Mouse (Mus musculus) left cerebral cortex, adult 9 months (tissue): ENCODE results near the gene Copa.
A peak's percentile ranks its signal among the peaks of the same experiment; 100 is the strongest.

Experiments used
- DNase-seq, 2 experiments: peaks; one replicate each; pipeline ENCODE4 v3.0.0; 2022; ENCODE audit warnings: low spot score in 2 of 2

The Copa gene

DNA sequence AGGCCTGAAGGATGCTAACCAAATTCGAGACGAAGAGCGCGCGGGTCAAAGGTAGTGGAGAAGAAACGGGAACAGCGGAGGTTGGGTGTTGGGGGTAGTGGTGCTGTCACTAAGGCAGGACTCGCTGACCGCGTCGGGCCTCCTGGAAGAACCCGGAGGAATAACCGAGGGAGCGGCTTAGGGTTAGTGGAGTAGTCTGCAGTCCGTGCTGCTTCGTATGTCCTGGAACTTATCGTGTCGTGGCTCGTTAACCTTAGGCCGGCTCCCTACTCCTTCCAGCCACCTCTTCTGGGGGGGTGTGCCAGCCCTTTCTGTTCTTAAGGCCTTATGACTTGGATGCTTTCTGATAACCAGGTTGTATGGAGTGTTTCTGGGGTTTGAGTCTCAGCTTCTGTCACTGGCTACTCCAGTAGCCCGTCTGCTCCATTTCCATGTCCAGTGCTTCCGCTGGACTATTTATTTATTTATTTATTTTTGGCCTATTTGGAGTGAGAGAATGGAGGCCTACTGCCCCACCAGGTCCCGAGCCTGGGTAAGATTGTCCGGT is 643 bp downstream of the Copa start:
- DNase-seq: no peak

DNA sequence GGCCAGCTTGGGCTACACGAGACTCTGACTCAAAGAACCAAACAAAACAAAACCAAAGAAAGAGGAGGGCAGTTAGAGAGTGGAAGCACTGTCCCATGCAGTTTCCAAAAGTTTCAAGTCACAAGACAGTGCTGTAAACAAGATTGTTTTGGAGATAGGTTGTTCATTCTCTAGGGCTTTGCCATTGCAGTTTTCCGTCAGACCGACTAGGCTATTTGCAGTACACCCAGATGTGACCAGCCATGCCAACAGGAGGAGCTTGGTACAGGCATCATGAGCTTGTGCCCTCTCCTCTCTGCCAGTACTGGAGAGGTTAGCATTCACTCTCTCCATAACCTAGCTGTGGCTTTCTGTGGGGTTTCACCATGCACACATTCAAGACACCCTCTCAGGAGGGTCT is 11.2 kb downstream of the Copa start:
- no peak for DNase-seq

DNA sequence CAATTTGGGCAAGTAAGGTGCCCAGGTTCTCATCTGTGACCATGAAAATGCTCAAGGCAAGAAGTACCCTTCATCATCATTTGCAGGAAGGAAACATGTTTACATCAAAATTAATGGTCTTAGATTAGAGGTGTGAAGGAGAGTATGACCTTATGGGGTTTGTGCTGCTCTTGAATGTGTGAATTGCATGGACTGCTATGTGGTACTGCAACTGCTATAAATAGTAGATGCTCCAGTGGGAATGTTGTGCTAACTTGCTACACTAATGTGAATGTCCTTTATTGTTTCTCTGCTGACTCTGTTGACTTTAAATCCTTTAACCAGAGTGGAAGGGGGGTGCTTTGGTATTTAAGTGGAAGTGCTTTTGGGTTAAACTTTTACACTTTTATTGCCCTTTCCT is 12.0 kb downstream of the Copa start:
- no peak for DNase-seq

DNA sequence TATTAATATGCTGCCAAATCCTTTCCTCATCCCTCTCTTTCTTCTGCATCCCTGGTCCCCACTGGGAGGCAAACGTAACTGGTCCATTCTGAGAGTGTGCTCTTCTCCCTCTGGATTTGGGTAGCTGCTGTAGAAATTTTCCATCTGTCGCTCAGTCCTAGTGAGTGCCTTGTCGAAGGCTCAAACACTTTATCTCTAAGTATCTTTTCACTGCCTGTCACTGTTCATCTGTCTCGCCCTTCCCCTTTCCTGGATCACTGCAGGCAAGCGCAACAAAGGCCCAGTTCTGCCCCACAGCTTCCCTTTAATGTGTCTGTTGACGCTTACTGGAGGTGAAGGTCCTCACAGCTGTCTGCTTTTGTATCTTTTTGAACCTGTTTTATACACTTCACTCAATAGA is 12.9 kb downstream of the Copa start:
- no peak for DNase-seq

DNA sequence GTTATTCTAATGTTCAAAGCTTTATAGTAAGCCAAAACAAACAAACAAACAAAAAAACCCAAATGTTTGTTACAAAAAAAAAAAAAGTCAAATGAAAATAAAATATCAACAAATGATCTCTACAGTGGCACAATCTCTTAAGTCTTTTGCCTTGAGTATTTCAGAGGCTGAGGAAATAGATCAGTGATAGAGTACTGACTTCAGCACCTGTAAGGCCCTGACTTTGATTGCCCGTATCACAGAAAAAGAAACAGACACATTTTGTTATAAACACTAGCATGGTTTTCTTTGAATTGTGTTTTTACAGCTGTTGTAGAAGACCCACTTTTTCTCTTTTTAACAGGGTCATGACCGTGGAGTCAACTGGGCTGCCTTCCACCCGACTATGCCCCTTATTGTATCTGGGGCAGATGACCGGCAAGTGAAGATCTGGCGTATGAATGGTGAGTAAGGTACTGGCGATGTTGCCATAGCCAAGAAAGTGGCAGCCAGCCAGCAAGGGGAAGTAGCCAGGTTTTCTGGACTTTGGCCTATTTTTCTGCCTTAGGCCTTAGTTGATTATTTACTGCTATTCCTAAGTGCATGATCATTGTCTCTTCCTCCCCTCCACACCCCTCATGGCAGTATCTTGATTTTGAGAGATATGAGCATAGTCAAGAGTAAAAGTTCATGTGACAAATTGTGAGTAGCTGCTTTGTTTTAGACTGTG is 17.1 kb downstream of the Copa start:
- DNase-seq: no peak

DNA sequence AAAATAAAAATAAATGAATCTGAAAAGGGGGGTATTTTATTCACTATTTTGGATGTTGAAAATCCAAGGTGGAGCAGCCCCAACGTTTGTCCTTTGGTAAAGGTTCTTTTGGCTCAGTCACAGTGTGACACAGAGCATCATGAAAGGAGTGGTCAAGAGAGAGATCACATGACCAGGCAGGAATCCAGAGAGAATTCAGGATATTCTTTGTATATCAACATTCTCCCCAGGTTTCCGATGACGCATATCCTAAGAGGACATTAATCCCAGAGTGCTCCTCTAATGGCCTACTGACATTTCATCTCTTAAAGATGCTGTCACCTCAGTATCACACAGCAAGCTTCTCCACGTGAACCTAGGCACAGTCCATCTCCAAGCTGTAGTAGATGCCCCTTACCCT is 21.3 kb downstream of the Copa start:
- no peak for DNase-seq

DNA sequence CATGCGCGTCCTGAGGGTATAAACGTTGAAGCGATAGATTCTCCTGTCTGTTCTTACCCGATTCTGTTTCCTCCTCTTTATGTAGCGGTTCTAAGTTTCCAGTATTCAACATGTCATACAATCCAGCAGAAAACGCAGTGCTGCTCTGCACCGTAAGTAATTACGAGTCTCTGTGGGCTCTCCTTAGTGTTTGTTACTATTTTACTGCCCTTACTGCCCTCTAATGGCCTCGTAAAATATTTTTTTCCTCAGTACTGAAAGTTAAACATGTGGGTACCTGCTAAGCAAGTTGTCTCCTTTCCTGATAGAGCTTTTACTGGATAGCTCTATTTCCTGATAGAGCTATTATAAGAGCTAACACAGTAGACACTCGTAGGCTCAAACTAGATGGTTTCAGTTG is 22.8 kb downstream of the Copa start:
- no peak for DNase-seq

DNA sequence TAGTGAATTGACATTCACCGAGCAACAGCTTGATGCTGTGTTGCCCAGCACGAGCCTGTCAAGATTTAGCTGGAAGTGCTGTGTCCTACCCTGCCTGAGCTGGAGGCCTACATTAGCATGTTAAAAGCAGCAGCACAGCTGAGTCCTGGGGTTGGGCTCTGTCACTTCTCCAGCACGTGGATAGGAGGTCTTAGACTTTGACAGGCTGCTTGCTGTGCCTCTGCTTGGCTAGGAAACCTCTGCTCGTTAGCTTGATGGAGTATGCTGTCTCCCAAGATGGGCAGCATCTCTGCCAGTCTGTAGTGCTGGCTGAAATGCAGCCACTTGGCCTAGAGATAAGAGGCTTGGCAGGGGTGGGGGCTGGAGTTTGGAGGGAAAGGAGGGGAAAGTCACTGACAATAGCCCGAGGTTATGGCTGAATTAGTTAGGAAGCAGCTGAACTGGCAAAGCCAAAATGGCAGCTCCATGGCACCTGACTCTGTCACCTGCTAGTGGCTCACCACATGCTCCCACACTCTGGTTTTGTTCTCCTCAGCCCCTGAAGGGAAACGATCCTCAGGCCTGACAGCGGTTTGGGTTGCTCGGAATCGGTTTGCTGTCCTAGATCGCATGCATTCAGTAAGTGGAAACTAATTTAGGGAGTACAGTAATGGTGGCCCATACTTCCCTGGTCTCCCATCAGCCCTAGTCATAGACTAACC is 25.6 kb downstream of the Copa start:
- no peak for DNase-seq

DNA sequence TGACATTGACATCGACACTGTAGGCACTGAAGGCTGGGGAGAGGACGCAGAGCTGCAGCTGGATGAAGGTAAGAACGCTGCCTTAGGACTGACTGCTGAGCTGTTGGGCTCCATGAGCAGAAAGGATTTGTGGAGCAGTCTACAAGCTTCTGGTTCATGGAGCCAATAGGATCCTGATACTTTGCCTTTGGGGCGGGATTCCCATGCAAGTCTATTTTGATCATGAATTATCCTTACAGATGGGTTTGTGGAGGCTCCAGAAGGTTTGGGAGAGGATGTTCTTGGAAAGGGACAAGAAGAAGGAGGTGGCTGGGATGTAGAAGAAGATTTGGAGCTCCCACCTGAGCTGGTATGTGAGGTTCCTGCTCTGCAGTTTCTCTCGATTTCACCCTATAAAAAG is 34.6 kb downstream of the Copa start:
- DNase-seq: peak in 1 of 2 experiments; percentile 27

DNA sequence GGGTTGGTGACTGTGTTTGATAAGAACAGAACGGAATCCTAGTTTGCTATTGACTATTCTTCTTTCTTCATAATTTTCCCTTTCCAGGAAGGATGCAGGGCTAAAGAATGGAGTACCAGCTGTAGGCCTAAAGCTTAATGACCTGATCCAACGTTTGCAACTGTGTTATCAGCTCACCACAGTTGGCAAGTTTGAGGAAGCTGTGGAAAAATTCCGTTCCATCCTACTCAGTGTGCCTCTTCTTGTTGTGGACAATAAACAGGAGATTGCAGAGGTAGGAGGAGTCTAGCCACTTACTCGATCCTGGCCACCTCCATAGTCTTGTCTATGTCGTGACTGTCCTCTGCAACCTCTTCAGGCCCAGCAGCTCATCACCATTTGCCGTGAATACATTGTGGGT is 36.8 kb downstream of the Copa start:
- no peak for DNase-seq

DNA sequence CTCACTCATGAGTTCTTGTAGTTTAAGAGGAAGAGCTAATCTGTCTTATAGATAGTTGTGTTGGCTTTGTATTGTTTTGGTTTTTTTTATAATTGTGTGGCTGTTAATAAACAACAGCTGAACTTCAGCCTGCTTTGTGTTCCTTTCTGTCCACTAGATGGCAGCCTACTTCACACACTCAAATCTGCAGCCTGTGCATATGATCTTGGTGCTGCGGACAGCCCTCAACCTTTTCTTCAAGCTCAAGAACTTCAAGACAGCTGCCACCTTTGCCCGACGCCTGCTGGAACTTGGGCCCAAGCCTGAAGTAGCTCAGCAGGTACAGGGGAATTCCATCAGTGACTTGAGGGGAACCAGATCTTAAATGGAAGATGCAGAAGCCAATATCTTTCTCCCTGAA is 37.4 kb downstream of the Copa start:
- peak in 1 of 2 experiments; percentile 52 for DNase-seq

DNA sequence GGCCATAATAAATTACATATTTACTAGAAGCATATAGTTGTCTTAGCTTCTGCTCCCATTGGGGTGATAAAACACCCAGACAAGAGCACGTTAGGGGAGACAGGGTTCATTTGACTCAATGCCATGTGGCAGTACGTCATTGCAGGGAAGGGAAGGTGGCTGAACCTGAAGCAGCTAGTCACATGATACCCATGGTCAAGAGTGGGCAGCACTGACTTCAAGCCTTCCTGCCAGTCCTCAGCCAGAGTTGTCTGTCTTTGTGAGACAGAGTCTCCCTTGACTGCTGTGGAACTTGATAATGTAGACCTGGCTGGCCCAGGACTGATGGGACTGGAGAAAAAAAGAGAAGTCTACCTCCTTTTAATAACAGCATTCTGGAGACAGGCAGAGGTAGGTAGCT is 40.3 kb downstream of the Copa start:
- no peak for DNase-seq

DNA sequence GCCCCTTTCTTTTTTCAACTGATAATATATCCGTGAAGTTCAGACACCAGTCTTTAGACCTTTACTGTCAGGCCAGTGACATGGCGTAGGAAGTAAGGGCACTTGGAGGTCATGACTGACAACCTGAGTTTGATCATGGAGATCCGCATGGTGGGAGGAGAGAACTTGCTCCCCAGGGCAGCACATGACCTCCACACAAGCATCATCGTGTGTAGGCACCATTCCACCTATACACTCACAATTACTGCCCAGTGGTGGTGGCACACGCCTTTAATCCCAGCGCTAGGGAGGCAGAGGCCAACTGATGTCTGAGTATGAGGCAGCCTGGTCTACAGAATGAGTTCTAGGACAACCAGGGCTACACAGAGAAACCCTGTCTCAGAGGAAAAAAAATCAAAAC is 42.2 kb downstream of the Copa start:
- no peak for DNase-seq

DNA sequence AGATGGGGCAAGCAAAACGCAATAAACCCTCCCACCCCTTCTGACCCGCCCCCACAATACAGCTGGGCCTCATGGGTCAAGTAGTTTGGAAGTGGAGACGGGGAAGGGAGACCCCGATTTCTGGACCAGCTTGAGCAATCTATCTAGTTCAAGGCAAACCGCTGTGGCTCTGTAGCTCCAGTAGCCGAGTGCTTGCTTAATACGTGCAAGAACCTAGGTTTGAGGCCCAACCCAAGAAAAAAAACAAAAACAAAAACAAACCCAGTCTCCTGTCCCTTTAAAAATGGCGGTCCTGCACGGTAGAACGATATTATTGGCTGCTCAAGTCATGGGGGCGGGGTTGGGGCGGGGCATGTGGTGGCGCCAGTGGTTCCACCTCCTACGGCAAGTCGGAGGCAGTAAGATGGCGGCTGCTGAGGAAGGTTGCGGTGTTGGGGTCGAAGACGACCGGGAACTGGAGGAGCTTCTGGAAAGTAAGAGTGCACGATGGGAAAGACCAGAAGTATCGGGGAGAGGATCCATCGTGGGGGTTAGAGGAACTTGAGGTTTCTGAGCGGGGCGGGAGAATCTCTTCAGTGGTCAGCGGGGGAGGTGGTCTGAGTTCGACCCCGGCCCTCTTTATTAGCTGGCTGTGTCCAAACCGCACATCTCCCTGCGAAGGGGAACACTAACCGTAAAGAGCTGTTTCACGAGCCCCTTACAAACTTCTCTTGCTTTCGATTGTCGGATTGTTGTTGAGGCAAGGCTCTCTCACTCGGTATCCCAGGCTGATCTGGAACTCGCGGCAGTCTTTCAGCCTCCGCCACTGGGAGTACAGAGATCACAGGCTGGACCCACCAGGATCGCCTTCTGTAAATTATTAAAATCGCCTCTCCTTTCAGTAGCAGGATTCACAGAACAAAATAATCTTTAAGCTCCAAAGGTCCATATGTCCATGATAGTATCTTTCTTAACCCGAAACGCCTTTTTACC is 44.3 kb downstream of the Copa start, which contains the start of gene Pex19:
Gene Pex19, plus strand, starts transcription at position 380 of the 972 bp plus-strand sequence.
- peak; percentile 35 to 64 for DNase-seq

DNA sequence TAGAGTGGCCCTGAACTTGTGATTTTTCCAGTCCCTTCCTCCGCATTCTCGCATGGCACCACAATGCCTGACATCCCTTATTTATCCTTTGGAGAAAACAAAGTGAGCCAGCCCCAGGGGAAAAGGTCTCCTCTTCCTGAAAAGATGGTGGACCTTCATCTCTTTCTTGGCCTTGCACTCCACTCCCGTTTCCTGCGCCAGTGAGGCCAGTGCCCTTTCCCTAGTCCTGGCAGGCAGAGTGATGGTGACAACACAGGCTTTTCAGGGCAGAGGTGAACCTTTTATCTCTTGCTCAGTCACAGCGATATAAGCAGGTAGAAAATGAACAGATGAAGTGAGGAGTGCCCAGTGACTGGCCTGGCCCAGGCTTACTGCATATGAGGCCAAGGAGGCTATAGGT is 45.2 kb downstream of the Copa start:
- DNase-seq: no peak

DNA sequence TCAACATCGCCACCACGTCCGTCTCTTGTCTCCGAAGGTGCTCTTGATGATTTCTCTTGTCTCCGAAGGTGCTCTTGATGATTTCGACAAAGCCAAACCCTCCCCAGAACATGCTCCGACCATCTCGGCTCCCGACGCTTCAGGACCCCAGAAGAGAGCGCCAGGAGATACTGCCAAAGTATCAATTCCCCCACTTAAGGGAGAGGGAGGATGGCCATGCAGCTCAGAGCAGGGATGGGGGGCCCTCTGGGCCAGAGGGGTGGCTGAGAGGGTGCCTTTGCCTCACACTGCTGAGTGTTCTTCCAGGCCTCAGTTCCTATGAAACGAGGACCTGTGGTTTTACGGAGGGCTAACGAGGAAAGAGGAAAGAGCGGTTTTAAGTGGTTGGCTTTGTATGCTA is 46.2 kb downstream of the Copa start:
- DNase-seq: no peak

DNA sequence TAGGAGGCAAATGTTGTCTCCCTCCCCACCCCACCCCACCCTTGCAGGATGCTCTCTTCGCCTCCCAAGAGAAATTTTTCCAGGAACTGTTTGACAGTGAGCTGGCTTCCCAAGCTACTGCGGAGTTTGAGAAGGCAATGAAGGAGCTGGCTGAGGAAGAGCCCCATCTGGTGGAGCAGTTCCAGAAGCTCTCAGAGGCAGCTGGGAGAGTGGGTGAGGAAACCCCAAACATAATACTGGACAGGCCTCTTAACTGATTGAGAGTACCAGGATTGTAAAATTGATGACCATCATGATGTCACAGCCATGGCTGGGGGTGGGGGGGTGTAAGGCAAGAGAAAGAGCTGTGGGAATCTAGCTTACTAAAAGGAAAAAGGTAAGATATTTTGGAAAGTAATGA is 46.8 kb downstream of the Copa start:
- no peak for DNase-seq

DNA sequence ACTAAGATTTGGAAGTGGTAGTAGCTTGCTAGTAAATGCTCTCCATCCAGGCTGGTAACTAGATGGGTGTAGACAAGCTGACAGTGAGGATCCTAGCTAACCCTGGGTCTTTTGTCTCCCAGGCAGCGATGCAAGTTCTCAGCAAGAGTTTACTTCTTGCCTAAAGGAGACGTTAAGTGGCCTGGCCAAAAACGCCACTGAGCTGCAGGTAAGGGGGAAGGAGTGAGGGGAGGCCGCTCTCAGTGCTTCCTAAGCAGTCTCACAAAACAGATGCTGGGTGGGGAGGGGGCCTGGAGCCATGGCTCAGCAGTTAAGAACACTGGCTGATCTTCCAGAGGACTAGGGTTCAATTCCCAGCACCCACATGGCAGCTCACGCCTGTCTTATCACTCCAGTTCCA is 47.5 kb downstream of the Copa start:
- DNase-seq: no peak

DNA sequence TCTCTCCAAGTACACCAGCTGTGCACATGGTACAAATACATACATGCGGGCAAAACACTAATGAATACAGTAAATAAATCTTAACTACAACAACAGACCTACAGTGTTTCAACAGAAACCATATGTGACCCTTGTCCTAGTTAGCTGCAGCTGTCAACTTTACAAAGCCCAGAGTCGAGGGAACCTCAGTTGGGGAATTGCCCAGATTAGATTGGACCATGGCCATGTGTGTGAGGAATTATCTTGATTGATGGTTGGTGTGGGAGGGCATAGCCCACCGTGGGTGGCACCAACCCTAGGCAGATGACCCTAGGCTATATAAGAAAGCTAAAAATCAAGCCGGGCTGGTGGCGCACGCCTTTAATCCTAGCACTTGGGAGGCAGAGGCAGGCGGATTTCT is 50.0 kb downstream of the Copa start:
- no peak for DNase-seq

DNA sequence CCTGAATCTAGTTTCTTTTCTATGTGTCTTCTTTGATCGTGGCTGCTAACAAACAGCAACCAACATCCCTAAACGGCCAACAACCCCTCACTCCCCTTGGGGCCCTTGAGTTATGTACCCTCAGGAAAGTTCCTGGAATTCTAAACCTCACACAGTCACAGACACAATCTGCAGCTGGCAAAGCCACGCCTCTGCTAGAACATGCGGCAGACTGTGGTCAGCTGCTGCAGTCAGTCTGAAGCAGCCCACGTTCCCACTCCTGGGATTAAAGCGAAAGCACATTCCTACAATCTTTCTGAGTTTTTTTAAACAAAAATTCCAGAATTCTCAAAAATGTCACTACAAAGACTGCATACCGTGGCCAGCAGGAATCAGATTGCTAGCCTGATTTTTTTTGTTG is 51.2 kb downstream of the Copa start:
- DNase-seq: no peak

DNA sequence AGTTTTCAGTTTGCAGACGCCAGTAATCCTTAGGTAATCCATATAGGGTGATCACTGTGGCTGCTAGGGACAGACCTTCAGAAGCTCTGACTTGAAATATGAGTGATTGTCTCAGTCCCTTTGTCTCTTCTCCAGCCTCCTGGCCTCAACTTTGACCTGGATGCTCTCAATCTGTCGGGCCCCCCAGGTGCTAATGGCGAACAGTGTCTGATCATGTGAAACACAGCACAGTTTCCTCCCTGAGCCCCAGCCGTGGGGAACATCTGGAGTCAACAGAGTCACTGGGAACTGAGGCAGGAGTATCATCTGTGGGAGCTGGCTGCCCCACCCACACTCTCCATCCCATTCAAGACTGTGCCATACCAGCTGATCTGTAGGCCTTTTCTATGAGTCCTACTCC is 51.7 kb downstream of the Copa start:
- DNase-seq: no peak

DNA sequence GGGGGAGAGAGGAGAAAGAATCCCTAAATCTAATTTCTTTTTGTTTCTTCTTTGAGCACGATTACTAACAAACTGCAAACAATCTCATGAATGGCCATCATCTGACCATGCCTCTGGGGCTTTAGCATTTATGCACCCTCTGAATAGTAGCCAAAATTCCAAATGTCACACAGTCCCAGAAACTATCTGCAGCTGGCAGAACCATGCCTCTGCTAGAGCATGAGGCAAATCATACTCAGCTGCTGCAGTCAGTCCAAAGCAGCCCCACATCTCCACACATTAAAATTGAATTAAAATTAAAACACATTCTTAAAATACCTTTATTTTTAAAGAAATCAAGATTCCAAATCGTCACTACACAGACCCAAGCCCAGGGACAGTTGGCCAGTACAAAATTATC is 57.8 kb downstream of the Copa start:
- no peak for DNase-seq
